Mouse (Mus musculus): Measurements from ENCODE around the gene Hck.

DNA sequence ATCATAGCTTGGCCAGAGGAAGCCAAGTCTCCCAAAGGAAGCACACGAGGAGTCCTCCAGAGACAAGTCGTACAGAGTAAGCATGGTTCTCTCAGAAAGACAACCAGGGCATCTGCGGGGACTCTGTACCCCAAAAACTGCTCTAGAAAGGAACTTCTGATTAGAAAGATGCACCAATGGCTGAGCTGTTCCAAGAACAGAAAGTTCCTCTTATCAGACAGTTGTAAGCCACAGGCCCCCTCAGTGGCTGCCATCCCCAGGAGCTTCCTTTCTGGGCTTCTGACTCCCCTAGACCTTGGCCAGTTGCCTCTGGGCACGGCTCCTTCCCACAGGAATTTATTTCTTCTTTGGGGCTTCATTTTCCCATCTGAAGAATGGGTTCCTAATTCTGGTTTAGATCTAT, 7.4 kb downstream of the Hck start:
- TF ChIP-seq GATA1 (IDR thresholded peaks at IDR 0.05; ENCODE audit: borderline replicate concordance, low read length) = no peak
- no peak for TF ChIP-seq FLI1 (IDR thresholded peaks at IDR 0.05; ENCODE audit: low read length)

Data from megakaryocyte, embryonic 14.5 days (primary cell).